Mouse (Mus musculus): ENCODE measurements at regions not wholly inside any gene's neighbourhood (a gene's known extent, or its start where the extent isn't known, plus 50 kb on each side); places are given as distances from the start of the nearest gene placed in this dataset.

DNA sequence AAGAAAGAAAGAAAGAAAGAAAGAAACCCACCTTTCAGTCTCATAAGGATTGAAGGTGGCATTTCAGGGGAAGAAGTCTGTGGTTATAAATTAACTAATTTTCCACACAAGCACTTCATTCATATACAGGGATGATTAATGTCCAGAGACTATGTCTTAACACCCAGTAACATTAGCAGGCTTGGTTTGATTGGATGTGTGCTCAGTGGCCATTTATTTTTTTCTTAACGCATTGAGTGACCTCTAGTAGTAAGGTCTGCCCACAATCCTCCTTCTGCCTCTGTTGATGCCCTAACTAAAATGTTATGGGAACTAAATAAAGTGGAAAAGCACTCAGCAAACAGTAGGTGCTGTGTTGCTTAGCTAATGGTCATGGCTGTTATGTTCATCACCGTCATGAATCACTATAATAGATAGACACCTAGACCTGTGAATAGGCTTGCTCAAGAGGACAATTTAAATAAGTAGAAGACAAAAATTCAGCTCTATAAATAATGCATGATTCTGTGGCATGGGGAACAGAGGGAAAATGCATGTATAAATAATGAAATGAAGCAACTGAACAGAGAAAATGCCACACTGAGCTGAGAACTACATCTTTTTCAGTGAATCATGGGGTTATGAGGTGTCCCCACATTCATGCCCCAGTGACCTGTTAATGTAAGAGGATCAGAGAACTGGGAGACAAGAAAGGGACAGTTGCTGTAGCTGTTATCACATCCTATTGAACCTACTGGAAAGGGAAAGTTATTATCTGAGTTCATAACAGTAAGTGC, 432.3 kb downstream of the Flrt2 start:
- TF ChIP-seq POLR2A (IDR thresholded peaks at IDR 0.05; ENCODE audit: extremely low read depth, insufficient read depth, low read length) (no peak), CTCF (IDR thresholded peaks at IDR 0.05; ENCODE audit: low read depth, low read length) (no peak)

Measured in liver, adult 2 months (tissue).